Mouse (Mus musculus): Measurements from ENCODE around the gene Bdkrb2. TPM values are rescaled to one million over a fixed set of nuclear protein-coding genes. Genes with fewer than 3 reads are reported as not detected.

Gene Bdkrb2
- polyA plus RNA-seq, 1 experiment: 0.52 TPM

GRCm38 (mm10) chr12:105563726-105564275 lies 775 bp downstream of the Bdkrb2 start:
- no peaks in the 10 kb centered on the region for H3K4me1 ChIP-seq (ENCODE audit: control insufficient read depth, insufficient read depth, low read length)
- WGBS: 18% methylated on average over 25 of the region's 25 CpGs
- H3K27ac ChIP-seq (ENCODE audit: control insufficient read depth, insufficient read depth, low read depth, low read length, poor library complexity): no peak overlapping the region
- TF ChIP-seq POLR2A (IDR thresholded peaks at IDR 0.05; ENCODE audit: borderline replicate concordance, control insufficient read depth, low read depth, low read length): no peak
- TF ChIP-seq CTCF (IDR thresholded peaks at IDR 0.05; ENCODE audit: control insufficient read depth, insufficient read depth, low read length): no peak
- no peak overlapping the region for H3K4me3 ChIP-seq (replicated peaks; ENCODE audit: control insufficient read depth, low read depth, low read length)

- H3K4me1 ChIP-seq (ENCODE audit: control insufficient read depth, insufficient read depth, low read length): no peaks in the 10 kb centered on the region
- H3K4me3 ChIP-seq (replicated peaks; ENCODE audit: control insufficient read depth, low read depth, low read length): no peak overlapping the region
- WGBS: 65% methylated on average over 5 of the region's 5 CpGs
- H3K27ac ChIP-seq (ENCODE audit: control insufficient read depth, insufficient read depth, low read depth, low read length, poor library complexity): no peak overlapping the region
- TF ChIP-seq CTCF (IDR thresholded peaks at IDR 0.05; ENCODE audit: control insufficient read depth, insufficient read depth, low read length): no peak
- no peak for TF ChIP-seq POLR2A (IDR thresholded peaks at IDR 0.05; ENCODE audit: borderline replicate concordance, control insufficient read depth, low read depth, low read length)
Measured at GRCm38 (mm10) chr12:105565221-105565620, 2.2 kb downstream of the Bdkrb2 start.

GRCm38 (mm10) chr12:105571867-105572266 lies 8.8 kb downstream of the Bdkrb2 start:
- WGBS: 75% methylated on average over 3 of the region's 3 CpGs
- no peak for TF ChIP-seq CTCF (IDR thresholded peaks at IDR 0.05; ENCODE audit: control insufficient read depth, insufficient read depth, low read length)
- no peak for TF ChIP-seq POLR2A (IDR thresholded peaks at IDR 0.05; ENCODE audit: borderline replicate concordance, control insufficient read depth, low read depth, low read length)

GRCm38 (mm10) chr12:105572622-105573021 lies 9.6 kb downstream of the Bdkrb2 start:
- no peak overlapping the region for H3K4me3 ChIP-seq (replicated peaks; ENCODE audit: control insufficient read depth, low read depth, low read length)
- no peak overlapping the region for H3K27ac ChIP-seq (ENCODE audit: control insufficient read depth, insufficient read depth, low read depth, low read length, poor library complexity)
- no peaks in the 10 kb centered on the region for H3K4me1 ChIP-seq (ENCODE audit: control insufficient read depth, insufficient read depth, low read length)
- WGBS: 74% methylated on average over 2 of the region's 2 CpGs
- TF ChIP-seq POLR2A (IDR thresholded peaks at IDR 0.05; ENCODE audit: borderline replicate concordance, control insufficient read depth, low read depth, low read length): no peak
- no peak for TF ChIP-seq CTCF (IDR thresholded peaks at IDR 0.05; ENCODE audit: control insufficient read depth, insufficient read depth, low read length)

More at GRCm38 (mm10) chr12:105571867-105572266, 8.8 kb downstream of the Bdkrb2 start:
- Histone ChIP-seq H3K27ac (ENCODE audit: control insufficient read depth, insufficient read depth, low read depth, low read length, poor library complexity) (no peak overlapping the region), H3K4me1 (ENCODE audit: control insufficient read depth, insufficient read depth, low read length) (no peaks in the 10 kb centered on the region), H3K4me3 (replicated peaks; ENCODE audit: control insufficient read depth, low read depth, low read length) (no peak overlapping the region)

- TF ChIP-seq POLR2A (IDR thresholded peaks at IDR 0.05; ENCODE audit: borderline replicate concordance, control insufficient read depth, low read depth, low read length) (no peak), CTCF (IDR thresholded peaks at IDR 0.05; ENCODE audit: control insufficient read depth, insufficient read depth, low read length) (no peak)
- no peaks in the 10 kb centered on the region for H3K4me1 ChIP-seq (ENCODE audit: control insufficient read depth, insufficient read depth, low read length)
Measured at GRCm38 (mm10) chr12:105574356-105574755, 11.3 kb downstream of the Bdkrb2 start.

GRCm38 (mm10) chr12:105580490-105580889 lies 17.5 kb downstream of the Bdkrb2 start:
- no peak overlapping the region for H3K27ac ChIP-seq (ENCODE audit: control insufficient read depth, insufficient read depth, low read depth, low read length, poor library complexity)
- TF ChIP-seq POLR2A (IDR thresholded peaks at IDR 0.05; ENCODE audit: borderline replicate concordance, control insufficient read depth, low read depth, low read length): no peak
- TF ChIP-seq CTCF (IDR thresholded peaks at IDR 0.05; ENCODE audit: control insufficient read depth, insufficient read depth, low read length): no peak

More at GRCm38 (mm10) chr12:105574356-105574755, 11.3 kb downstream of the Bdkrb2 start:
- H3K4me3 ChIP-seq (replicated peaks; ENCODE audit: control insufficient read depth, low read depth, low read length): no peak overlapping the region
- WGBS: 69% methylated on average over 4 of the region's 4 CpGs
- H3K27ac ChIP-seq (ENCODE audit: control insufficient read depth, insufficient read depth, low read depth, low read length, poor library complexity): no peak overlapping the region

GRCm38 (mm10) chr12:105582486-105582885 lies 19.5 kb downstream of the Bdkrb2 start:
- TF ChIP-seq POLR2A (IDR thresholded peaks at IDR 0.05; ENCODE audit: borderline replicate concordance, control insufficient read depth, low read depth, low read length): no peak
- no peak for TF ChIP-seq CTCF (IDR thresholded peaks at IDR 0.05; ENCODE audit: control insufficient read depth, insufficient read depth, low read length)
- Histone ChIP-seq H3K27ac (ENCODE audit: control insufficient read depth, insufficient read depth, low read depth, low read length, poor library complexity) (no peak overlapping the region), H3K4me3 (replicated peaks; ENCODE audit: control insufficient read depth, low read depth, low read length) (no peak overlapping the region), H3K4me1 (ENCODE audit: control insufficient read depth, insufficient read depth, low read length) (no peaks in the 10 kb centered on the region)
- 72% methylated on average over 9 of the region's 9 CpGs for WGBS

More at GRCm38 (mm10) chr12:105580490-105580889, 17.5 kb downstream of the Bdkrb2 start:
- WGBS: 42% methylated on average over 17 of the region's 17 CpGs
- H3K4me1 ChIP-seq (ENCODE audit: control insufficient read depth, insufficient read depth, low read length): no peaks in the 10 kb centered on the region
- H3K4me3 ChIP-seq (replicated peaks; ENCODE audit: control insufficient read depth, low read depth, low read length): no peak overlapping the region

- no peak overlapping the region for H3K4me3 ChIP-seq (replicated peaks; ENCODE audit: control insufficient read depth, low read depth, low read length)
- H3K4me1 ChIP-seq (ENCODE audit: control insufficient read depth, insufficient read depth, low read length): no peaks in the 10 kb centered on the region
- H3K27ac ChIP-seq (ENCODE audit: control insufficient read depth, insufficient read depth, low read depth, low read length, poor library complexity): no peak overlapping the region
- TF ChIP-seq POLR2A (IDR thresholded peaks at IDR 0.05; ENCODE audit: borderline replicate concordance, control insufficient read depth, low read depth, low read length) (no peak), CTCF (IDR thresholded peaks at IDR 0.05; ENCODE audit: control insufficient read depth, insufficient read depth, low read length) (no peak)
- WGBS: 26% methylated on average over 2 of the region's 2 CpGs
Measured at GRCm38 (mm10) chr12:105583484-105583883, 20.5 kb downstream of the Bdkrb2 start.

- Histone ChIP-seq H3K4me3 (replicated peaks; ENCODE audit: control insufficient read depth, low read depth, low read length) (no peak overlapping the region), H3K27ac (ENCODE audit: control insufficient read depth, insufficient read depth, low read depth, low read length, poor library complexity) (no peak overlapping the region), H3K4me1 (ENCODE audit: control insufficient read depth, insufficient read depth, low read length) (no peaks in the 10 kb centered on the region)
- 18% methylated on average over 12 of the region's 12 CpGs for WGBS
- peak; percentile 83 for TF ChIP-seq CTCF (IDR thresholded peaks at IDR 0.05; ENCODE audit: control insufficient read depth, insufficient read depth, low read length)
- no peak for TF ChIP-seq POLR2A (IDR thresholded peaks at IDR 0.05; ENCODE audit: borderline replicate concordance, control insufficient read depth, low read depth, low read length)
Measured at GRCm38 (mm10) chr12:105584851-105585250, 21.8 kb downstream of the Bdkrb2 start.

All from bone marrow, adult 2 months (tissue).